Mouse (Mus musculus) brown adipose tissue, adult 24 weeks (tissue): Measurements from ENCODE around the gene Olfr1499. TPM values are rescaled to one million over a fixed set of nuclear protein-coding genes. Genes with fewer than 3 reads are reported as not detected.

Experiments used
- polyA plus RNA-seq: library from polyadenylated mRNA; stranded (reverse); fragments of >200 nt; gene quantifications from 2 replicates; pipeline ENCODE4 v1.2.4, GENCODE M21; 2012; ENCODE audit not compliant: missing spikeins, insufficient read depth, insufficient read length

The Olfr1499 gene
- polyA plus RNA-seq, 1 experiment = not detected

Other genes with a start within 250 kb of the Olfr1499 start
- not detected in 2 replicates for gene Olfr1484, start 235.9 kb downstream of the Olfr1499 start, polyA plus RNA-seq
- not detected in 2 replicates for gene Olfr1487, start 202.1 kb downstream of the Olfr1499 start, polyA plus RNA-seq
- 0.08 TPM in 1 of 2 replicates, not detected in the other for gene Olfr1489, start 187.8 kb downstream of the Olfr1499 start, polyA plus RNA-seq
- not detected in 2 replicates for gene Olfr1490, start 168.4 kb downstream of the Olfr1499 start, polyA plus RNA-seq
- not detected in 2 replicates for gene Olfr1491, start 122.2 kb downstream of the Olfr1499 start, polyA plus RNA-seq
- gene Olfr1493-ps1, start 96.2 kb downstream of the Olfr1499 start, polyA plus RNA-seq = not detected in 2 replicates
- gene Olfr1494, start 79.7 kb downstream of the Olfr1499 start, polyA plus RNA-seq = not detected in 2 replicates
- gene Olfr1495, start 54.8 kb downstream of the Olfr1499 start, polyA plus RNA-seq = not detected in 2 replicates
- gene Olfr1496, start 41.6 kb downstream of the Olfr1499 start, polyA plus RNA-seq = not detected in 2 replicates
- gene Olfr1497, start 21.2 kb downstream of the Olfr1499 start, polyA plus RNA-seq = not detected in 2 replicates
- not detected in 2 replicates for gene Olfr1500, start 11.0 kb upstream of the Olfr1499 start, polyA plus RNA-seq
- not detected in 2 replicates for gene Olfr1501, start 31.2 kb upstream of the Olfr1499 start, polyA plus RNA-seq
- gene Olfr1502, start 42.3 kb upstream of the Olfr1499 start, polyA plus RNA-seq = not detected in 2 replicates
- not detected in 2 replicates for gene Olfr1504, start 78.5 kb upstream of the Olfr1499 start, polyA plus RNA-seq
- not detected in 2 replicates for gene Olfr1505, start 94.1 kb upstream of the Olfr1499 start, polyA plus RNA-seq